Mouse (Mus musculus) heart, postnatal 14 days (tissue): ENCODE measurements around the gene Tgfb1i1. TPM values are rescaled to one million over a fixed set of nuclear protein-coding genes. Genes with fewer than 3 reads are reported as not detected.
A peak's percentile ranks its signal among the peaks of the same experiment; 100 is the strongest.

Source experiments
- DNase-seq, 2 experiments: peaks; one replicate each; pipeline ENCODE4 v3.0.0; 2021 to 2022
- intact Hi-C: fragments of 180-260 bp; cut with DNase I; formaldehyde crosslinking; loops from one replicate; pipeline ENCODE4 v1.15.1; 2025
- total RNA-seq, 2 experiments: library from RNA; stranded (reverse); gene quantifications; 2 replicates each; pipeline ENCODE4 v1.2.3; 2021

The Tgfb1i1 gene
- total RNA-seq, 2 experiments from 2014 or later, result 31.9 to 32.2 TPM

DNA sequence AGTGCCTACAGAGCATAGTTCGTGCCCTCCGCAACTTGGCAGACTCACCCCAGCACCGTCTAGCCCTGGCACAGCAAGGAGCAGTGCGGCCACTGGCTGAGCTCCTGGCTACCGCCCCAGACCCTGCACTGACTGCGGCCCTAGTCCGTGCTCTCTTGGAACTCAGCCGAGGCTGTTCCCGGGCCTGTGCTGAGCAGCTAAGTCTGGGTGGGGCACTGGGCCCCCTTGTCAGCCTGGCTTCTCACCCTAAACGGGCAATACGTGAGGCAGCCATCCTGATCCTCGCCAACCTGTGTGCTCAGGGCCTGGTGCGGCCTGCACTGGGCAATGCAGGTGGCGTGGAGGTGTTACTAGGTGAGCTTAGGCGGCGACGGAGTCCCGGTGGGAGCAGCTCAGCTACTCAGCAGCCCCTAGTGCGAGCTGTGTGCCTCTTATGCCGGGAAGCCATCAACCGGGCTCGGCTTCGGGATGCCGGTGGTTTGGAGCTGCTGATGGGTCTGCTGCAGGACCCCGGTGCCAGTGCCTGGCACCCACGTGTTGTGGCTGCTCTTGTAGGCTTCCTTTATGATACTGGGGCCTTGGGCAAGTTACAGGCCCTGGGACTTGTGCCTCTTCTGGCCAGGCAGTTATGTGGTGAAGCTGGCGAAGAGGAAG is 6.4 kb upstream of the Tgfb1i1 start:
- DNase-seq, result no peak
- intact Hi-C loops, result no loop called here

DNA sequence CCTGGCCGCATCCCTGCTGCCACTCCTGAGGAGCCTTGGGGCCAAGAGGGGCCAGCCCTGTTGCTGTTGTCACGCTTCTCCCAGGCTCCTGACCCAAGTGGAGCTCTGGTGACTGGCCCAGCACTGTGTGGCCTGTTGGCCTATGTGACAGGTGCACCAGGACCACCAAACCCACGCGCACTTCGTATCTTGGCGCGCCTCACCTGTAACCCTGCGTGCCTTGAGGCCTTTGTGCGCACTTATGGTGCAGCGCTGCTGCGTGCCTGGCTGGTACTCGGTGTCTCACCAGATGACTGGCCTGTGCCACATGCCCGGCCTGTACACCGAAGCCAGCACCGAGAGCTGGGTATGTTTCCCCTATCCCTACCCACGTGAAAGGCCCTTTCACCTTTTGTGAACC is 4.3 kb upstream of the Tgfb1i1 start:
- DNase-seq, result no peak
- intact Hi-C loops, result no loop called here

DNA sequence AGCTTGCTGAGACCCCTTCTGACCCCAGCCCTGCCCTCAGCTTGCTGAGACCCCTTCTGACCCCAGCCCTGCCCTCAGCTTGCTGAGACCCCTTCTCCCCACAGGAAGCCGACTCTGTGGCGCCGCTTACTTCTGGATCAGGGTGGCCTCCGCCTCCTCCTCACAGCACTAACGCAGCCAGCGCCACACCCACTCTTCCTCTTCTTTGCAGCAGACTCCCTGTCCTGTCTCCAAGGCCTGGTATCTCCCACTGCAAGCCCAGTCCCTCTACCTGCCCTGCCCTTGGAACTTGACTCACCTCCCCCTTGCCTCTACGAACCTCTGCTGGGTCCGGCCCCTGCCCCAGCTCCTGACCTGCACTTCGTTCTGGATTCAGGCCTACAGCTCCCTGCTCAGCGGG is 2.7 kb upstream of the Tgfb1i1 start:
- intact Hi-C loops, result no loop called here
- DNase-seq, result no peak

DNA sequence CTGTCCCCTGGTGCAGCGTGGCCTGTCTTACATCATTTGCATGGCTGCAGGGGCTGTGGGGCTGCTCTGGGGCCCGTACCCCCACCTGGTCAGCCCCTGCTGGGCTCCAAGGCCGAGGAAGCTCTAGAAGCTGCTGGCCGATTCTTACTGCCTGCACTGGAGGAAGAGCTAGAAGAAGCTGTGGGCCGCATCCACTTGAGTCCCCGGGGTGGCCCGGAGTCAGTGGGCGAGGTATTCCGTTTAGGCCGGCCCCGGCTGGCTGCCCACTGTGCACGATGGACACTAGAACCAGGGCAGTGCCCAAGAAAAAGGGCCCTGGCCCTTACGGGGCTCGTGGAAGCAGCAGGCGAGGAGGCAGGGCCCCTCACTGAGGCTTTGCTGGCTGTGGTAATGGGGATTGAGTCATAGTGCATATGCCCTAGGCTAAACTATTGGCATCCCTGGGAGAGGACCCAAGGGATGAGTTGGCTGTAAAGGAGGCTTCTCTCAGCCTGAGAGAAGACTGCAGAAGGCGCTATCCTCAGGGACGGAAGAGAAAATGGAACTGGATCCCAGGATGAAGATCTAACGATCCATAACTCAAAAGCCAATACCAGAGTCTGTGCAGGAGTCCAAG is 2.1 kb upstream of the Tgfb1i1 start:
- DNase-seq, result no peak
- intact Hi-C loops, result loop anchor here (5.0 kb wide), 1 partner anchor 463 kb away; no protein-coding TSS in a partner anchor

DNA sequence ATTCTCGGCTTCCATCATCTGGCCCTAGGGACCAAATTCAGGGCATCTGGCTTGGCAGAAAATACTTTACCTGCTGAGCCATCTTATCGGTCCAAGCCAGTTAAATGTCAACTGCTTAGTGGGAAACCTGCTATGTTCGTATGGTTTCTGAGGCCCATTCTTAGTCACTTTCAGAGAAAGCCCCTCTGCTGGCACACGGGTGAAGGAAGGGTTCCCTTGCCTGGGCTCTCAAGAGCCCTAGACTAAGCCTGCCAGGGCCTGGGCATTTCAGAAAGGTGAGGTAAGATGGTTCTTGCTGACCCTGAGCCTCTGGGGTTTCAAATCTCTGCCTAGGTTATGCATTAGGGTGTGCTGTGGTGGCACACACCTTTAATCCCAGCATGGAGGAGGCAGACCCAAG is 1.1 kb upstream of the Tgfb1i1 start:
- intact Hi-C loops, result loop anchor here (5.0 kb wide), 1 partner anchor 462 kb away; no protein-coding TSS in a partner anchor

DNA sequence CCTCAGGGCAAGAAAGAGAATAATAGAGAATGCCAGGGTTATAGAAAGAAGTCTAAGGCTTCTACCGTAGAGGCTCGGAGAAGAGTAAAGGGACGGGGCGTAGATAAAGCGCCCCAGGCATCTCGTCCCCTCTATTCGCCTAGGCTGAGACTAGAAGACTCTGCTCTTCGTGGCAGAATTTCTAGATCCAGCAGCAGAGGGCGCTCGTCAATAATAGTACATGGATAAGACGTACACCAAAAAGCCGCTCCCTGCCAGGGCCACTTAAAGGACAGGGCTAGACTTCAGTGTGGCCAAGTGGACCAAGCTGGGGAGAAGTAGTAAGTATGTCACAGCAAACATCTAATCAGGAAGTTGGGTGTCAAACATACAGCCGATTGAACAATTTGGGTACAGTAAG is 831 bp downstream of the Tgfb1i1 start:
- DNase-seq, result peak; percentile 89 to 92
- intact Hi-C loops, result loop anchor here (1.0 to 5.0 kb wide), 2 partner anchors 98 to 460 kb away; no protein-coding TSS in a partner anchor

More for the DNA sequence above, 1.1 kb upstream of the Tgfb1i1 start:
- DNase-seq, result no peak

DNA sequence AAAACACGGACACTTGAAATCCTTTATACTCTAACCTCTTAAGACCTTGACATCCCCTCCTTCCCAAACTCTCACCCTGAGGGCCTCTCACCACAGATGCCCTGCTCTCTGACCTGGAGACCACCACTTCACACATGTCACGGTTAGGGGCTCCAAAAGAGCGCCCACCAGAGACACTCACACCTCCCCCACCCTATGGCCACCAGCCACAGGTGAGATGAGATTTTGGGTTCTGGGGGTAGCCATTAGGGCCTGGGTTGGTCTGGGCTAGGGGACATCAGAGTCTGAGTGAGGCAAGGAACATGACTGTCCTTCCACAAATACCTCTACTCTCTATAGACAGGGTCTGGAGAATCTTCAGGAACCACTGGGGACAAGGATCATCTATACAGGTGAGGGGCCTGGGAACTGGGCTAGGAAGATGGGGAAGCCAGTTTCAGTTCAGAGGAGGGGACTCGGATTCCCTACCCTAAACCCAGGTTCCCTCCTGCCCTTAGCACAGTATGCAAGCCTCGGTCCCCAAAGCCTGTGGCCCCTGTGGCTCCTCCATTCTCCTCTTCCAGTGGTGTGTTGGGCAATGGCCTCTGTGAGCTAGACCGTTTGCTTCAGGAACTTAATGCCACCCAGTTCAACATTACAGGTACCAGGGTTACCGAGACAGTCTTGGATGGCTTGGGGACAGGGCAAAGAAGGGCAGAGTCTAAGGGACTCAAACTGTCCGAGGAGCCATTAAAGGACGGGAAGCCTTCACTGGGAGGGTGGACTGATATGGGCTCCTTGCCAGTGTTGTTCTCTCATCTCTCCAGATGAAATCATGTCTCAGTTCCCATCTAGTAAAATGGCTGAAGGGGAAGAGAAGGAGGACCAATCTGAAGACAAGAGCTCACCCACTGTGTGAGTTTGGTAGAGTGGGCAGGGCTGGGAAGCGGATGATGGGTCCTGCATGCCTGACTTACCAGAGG is 1.8 kb downstream of the Tgfb1i1 start:
- no peak for DNase-seq
- intact Hi-C loops, result loop anchor here (5.0 kb wide), 1 partner anchor 459 kb away; no protein-coding TSS in a partner anchor

DNA sequence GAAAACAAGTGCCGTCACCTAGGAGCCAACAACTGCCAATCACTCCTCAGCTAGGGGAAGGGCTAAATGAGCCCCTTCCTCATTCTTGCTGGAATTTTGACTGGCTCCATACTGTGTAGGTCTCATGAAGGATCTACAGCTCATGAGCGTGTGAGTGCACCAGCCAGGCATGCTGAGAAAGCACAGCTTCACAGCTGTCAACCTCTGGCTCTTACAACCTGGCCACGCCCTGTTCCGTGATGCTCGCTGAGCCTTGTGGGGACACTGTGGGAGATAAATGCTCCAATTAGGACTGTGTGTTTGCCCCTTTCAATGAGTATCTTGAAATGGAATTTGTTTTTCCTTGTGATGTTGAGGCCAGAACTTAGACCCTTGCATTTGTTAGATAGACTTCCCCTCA is 3.4 kb downstream of the Tgfb1i1 start:
- no peak for DNase-seq
- intact Hi-C loops, result loop anchor here (5.0 kb wide), 1 partner anchor 457 kb away; no protein-coding TSS in a partner anchor

DNA sequence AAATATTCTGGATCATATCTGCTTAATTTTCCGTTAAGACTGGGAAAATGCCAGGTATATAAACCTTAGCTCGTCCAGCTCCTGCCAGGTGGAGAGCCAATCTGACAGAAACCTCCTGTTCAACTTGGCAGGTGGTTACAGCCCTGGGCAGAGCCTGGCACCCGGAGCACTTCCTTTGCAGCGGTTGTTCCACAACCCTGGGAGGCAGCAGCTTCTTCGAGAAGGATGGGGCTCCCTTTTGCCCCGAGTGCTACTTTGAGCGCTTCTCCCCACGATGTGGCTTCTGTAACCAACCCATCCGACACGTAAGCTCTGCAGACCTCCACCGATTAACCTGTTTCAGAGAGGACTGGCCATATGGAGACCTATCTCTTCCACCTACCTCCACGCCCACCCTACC is 5.3 kb downstream of the Tgfb1i1 start:
- DNase-seq, result no peak
- intact Hi-C loops, result no loop called here

DNA sequence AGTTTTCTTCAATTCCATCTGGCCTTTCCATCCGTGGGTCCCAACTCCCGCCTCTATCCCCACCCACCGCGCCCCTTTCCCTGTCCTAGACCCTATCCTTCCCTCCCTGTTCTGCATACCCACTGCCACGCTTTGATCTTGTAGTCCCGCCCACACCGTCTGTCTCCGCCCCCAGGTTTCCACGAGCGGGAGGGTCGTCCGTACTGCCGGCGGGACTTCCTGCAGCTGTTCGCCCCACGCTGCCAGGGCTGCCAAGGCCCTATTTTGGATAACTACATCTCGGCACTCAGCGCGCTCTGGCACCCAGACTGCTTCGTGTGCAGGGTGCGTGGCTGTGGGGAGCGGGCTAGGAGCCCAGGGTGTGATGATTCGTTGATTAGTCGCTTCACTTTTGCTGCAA is 6.0 kb downstream of the Tgfb1i1 start:
- no peak for DNase-seq
- intact Hi-C loops, result no loop called here

DNA sequence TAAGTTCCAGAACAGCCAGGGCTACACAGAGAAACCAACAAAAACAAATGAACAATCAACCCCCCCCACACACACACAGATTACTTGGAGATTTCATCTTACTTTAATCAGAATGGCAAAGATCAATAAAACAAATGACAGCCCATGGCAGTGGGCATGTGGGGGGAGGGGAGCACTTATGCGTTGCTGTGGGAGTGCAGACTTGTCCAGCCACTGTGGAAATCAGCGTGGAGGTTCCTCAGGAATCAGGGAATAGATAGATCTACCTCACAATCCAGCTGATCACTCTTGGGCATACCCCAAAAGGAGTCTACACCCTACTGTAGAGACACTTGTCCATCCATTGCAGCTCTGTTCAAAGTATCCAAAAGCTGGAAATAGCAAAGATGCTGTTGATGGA is 8.4 kb downstream of the Tgfb1i1 start:
- no peak for DNase-seq
- intact Hi-C loops, result no loop called here

DNA sequence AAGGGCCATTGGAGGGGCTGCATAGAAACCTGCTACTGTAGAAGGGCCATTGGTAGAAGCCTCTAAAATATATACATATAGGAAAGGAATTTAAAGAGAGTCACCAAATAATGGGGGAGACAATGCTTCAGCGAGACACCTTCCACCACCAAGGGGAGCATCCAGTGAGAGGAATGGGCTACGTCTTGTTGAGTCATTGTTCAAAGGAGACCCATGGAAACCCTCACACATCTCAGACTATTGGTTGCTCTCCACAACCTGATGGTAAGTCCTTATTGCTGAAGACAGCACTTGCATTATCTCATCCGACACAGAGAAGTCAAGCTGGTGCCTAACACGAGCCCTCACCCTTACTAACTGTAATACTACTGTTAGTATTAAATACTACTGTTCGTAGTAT is 9.1 kb downstream of the Tgfb1i1 start:
- intact Hi-C loops, result no loop called here
- DNase-seq, result no peak

DNA sequence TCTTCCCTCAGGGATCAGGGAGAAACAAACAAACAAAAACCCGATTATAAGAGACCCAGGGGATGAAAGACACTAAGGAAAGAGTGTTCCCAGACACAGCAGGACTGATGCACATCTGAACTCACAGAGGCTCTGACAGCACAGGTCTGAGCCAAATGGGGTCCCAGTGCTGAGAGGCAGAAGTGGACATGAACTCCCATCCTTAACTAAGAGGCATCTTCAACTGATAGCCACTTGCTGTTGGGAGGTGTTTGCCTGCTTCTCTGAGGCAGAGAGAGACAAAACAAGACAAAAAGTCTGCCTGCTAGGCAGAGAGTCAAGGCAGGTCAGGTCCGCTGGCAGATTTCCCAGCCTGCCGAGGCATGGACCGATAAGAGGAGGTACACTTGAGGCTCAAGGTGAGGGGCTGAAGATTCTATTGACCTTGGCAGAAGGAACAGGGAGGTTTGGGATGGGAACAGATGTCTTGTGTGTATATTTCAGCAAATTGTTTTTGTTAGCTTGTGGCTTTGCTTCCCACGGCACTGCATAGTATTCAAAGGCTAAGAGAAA is 10.2 kb downstream of the Tgfb1i1 start:
- intact Hi-C loops, result no loop called here
- peak in 1 of 2 experiments; percentile 45 for DNase-seq

DNA sequence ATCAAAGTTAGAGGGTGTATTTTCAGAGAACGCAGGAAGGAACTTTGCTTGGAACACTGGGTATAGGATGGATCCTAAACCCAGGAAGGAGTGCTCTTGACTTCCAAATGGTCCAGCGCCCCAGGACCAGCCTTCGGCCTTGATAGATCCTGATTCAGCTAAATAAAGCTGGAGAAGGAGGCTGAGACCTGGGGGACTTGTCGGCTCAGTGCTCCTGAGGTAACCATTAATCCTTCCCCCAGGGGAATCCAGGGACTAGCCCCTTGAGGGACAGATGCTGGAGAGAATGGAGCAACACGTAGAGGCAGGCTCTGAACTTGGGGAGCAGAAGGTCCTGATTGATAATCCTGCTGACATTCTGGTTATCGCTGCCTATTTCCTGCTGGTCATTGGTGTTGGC is 18.8 kb downstream of the Tgfb1i1 start, which contains the start of gene Slc5a2:
Gene Slc5a2 (plus strand): TSS at position 247 of the 400 bp plus-strand sequence.
- intact Hi-C loops, result no loop called here
- no peak for DNase-seq

DNA sequence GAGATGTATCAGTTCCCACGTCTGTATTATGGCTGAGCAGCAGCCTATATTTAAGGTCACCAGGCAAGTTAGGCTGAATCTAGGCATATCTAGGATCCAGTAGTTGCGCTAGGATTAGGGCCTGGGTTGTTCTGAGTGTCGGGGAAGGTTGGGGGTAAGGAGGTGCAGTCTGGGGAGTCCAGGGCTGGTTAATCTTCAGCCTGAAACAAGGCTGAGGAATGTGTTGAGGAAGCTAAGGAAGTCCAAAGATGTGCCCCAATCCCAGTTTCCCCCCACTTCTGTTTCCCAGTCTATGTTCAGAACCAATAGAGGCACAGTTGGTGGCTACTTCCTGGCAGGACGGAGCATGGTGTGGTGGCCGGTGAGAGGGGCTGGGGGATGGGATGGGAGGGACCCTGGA is 19.4 kb downstream of the Tgfb1i1 start:
- intact Hi-C loops, result no loop called here
- DNase-seq, result no peak

DNA sequence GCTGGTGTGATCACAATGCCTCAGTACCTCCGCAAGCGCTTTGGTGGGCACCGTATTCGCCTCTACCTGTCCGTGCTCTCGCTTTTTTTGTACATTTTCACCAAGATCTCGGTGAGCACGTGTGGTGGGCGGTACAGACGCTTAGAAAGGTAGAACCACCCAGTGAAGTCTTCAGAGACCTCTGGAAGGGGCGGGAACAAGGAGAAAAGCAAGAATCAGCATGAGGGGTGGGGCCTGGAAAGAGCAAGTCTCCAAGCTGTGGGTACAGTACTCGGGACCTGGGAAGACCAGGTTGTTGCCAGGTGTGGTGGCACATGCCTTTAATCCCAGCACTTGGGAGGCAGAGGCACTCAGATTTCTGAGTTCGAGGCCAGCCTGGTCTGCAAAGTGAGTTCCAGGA is 20.8 kb downstream of the Tgfb1i1 start:
- DNase-seq, result no peak
- intact Hi-C loops, result no loop called here

DNA sequence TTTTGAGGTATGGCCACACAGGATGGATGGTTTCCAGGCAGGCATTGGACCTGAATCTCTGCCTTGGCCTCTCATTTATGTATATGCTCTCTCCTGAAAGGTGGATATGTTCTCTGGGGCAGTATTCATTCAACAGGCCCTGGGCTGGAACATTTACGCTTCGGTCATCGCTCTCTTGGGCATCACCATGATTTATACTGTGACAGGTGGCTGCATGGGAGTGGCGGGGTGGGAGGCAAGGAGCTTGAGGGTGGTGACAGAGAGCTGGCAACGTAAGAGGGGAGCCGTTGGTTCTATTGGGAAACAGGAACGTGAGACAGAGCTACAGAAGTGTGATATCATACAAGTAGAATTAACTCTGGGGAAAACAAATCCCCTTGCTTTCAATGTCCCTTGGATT is 21.2 kb downstream of the Tgfb1i1 start:
- DNase-seq, result no peak
- intact Hi-C loops, result no loop called here

DNA sequence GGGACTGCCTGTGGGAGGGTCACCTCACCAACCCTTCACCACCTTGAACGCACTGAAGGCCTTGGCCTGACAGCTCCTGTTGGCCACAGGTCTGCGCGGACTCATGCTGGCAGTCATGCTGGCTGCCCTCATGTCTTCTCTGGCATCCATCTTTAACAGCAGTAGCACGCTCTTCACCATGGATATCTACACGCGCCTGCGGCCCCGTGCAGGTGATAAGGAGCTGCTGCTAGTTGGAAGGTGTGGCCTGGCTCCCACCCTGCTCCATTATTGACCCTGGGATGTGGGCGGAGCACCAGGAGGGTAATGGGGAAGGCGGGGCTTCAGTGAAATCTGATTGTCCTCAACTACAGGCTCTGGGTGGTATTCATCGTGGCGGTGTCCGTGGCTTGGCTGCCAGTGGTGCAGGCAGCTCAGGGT is 23.8 kb downstream of the Tgfb1i1 start:
- intact Hi-C loops, result no loop called here
- DNase-seq, result no peak

DNA sequence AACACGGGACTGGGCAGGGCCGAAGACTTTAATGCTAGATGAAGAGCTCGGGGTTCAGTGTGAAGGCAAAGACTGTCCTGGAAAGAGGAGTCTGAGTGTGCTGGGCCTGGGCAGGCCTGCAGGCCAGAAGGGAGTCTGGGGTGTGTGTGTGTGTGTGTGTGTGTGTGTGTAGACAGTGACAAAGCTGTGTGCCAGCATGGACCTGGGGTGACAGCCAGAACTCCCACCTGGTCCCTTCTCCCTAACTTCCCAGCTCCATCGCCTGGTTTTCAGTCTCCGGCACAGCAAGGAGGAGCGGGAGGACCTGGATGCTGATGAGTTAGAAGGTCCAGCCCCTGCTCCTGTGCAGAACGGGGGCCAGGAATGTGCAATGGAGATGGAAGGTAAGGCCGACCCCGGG is 24.9 kb downstream of the Tgfb1i1 start:
- DNase-seq, result no peak
- intact Hi-C loops, result no loop called here

DNA sequence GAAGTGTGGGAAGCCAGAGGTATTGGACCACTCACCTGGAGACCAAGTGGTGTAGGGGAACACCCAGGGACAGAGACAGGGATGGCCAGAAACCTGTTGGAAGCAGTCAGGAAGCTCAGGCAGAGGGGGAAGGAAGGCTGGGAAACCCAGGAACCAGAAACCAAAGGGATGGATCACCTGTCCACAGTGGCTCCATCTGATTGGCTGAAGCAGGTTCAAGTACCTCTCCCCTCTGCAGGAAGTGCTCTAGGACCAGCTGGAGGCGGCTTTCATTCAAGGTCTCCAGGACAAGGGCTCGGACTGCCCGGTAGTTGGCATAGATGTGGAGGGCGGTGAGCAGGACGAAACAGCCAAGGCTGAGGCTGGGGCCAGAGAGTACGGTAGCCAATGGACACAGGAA is 29.4 kb downstream of the Tgfb1i1 start:
- intact Hi-C loops, result no loop called here
- no peak for DNase-seq

DNA sequence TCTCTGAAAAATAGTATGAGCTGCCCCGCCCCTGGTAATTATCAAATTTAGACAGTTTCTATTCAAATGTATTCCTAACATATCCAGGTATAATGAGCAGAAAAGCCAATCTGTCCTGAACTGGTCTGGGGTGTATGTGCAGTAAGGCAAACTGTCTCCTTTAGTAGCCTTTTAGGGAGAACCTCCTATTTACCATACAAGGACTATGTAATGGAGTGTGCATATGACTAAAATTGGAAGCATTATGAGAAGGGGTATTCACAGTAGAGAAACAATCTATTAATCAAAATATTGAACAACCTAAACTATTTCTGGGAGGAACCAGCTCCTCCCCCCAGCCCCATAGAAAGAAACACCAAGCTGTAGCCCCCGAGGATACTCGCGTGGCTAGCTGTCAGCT is 33.1 kb downstream of the Tgfb1i1 start:
- DNase-seq, result no peak
- intact Hi-C loops, result no loop called here
